Mouse (Mus musculus) heart, postnatal 25 days (tissue): ENCODE data around the gene Wdfy3. TPM values are rescaled to one million over a fixed set of nuclear protein-coding genes. Genes with fewer than 3 reads are reported as not detected.
"Not testable (repeated sequence)": the region's sequence is repeated elsewhere in the genome, so short reads cannot be mapped to it uniquely, and the experiment has no call there.

Experiments used
- DNase-seq: peaks from one replicate; pipeline ENCODE4 v3.0.0; 2022; ENCODE audit warnings: low spot score
- intact Hi-C: fragments of 180-260 bp; cut with DNase I; formaldehyde crosslinking; loops from one replicate; pipeline ENCODE4 v1.15.1; 2025
- total RNA-seq, 2 experiments: library from RNA; stranded (reverse); gene quantifications; 2 replicates each; pipeline ENCODE4 v1.2.3; 2021

Wdfy3 gene
- total RNA-seq: 10 to 100 TPM; 28.7 to 33.1 TPM

DNA sequence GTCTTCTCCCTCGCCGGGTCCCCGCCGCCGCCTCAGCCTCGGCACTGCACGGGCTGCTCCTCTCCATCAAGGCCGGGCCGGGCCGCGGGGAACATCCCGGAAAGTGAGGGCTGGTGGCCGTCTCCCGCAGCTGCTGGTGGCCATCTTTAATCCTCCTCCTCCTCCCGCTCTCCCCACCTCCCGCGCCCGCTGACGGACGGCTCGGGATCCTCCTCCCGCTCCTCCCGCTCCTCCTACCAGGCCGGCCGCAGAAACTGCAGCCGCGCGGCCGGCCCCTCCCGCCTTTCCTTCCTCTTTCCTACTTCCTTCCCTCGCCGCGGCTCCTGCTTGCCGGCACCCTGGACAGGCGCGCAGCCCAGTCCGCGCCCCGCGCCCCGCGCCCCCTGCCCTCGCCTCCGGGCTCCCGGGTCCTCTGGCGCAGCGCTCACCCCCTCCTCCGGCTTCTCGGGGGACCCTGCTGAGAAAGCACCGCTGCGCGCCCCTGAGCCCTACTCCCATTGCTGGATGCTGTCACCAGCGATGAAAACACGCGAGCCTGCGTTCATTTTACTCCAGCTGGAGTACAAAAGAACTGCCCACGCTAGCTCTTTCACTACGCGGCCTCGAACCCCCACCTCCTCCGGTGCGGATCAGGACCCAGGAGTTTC, at the start of gene Wdfy3:
Wdfy3 (minus strand) TSS at position 155 of the 647 bp plus-strand sequence.
- intact Hi-C loops: loop anchor here (5.0 to 10.0 kb wide), 2 partner anchors 68 to 305 kb away; partner anchors contain the start of gene Cds1
- DNase-seq: peak; percentile 86

DNA sequence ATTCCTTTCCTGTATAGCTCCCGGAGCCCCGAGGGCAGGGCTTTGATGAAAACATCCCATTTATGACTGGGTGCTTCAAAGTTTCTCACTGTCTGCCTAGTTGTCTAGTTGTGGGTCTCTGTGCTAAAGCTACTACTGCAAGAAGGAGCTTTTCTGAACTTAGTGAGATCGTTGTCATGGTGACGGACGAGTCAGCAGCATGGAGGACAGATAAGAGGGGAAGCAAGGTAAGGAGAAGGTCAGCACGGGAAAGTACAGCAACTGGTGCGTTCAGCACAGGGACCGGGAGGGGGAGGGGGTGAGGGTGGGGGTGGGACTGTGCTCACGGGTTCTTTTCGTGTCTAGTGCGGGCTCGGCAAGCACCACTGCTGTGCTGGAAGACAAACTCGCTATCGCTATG, 43.3 kb upstream of the Wdfy3 start:
- no peak for DNase-seq

DNA sequence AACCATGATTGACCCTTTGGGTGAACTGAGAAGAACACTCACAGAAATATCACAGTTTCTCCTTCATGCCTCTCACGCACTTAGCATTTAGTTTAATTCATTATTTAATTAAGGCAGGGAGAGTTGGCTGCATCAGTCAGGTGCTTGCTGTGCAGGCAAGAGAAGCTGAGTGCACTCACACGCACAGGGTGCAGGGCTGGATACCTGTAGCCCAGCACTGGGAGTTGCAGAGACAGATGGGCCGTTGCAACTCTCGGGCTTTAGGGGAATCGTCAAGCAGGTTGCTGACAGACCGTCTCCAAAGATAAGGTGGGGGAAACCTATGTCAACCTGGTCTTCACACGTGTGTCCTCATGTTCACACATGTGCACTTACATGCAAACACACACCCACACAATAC, 42.3 kb upstream of the Wdfy3 start:
- DNase-seq: no peak
- intact Hi-C loops: no loop called here

More for the DNA sequence above, 43.3 kb upstream of the Wdfy3 start:
- intact Hi-C loops: no loop called here

DNA sequence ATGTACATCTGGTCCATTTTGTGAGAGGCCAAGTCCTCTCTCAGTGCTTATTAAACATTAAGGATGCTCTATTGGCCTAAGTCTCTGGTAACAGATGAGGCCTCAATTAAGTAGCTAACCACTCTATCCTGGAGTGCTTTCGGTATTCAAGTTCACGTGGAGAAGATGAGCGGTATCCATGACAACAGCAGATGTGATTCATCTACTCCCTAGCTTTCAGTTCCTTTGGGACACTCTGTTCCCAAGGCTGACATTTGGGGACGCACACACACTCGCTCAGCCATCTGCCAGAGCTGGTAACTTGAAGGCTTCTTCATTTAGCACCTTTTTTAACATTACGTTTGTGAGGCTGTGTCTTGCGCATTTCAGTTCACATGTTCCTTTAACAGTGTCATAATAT, 40.3 kb upstream of the Wdfy3 start:
- DNase-seq: no peak
- intact Hi-C loops: no loop called here

DNA sequence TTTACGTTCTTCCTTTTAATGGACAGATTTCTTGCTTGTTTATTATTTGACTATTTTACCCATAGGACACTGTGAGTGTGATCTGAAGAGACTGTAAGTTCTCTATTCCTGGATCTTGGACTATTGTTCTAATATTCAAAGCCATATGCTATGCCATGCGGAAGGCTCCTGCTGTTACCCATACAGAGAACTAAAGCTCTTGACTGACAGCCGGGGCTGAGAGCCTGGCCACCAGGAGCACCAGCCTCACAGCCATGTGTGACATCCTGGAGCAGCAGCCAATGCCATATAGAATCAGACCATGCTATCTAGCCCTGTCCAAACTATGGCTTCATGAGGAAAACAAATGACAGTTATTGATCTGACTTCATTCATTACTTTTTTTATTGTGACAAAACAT, 36.2 kb upstream of the Wdfy3 start:
- no peak for DNase-seq
- intact Hi-C loops: no loop called here

DNA sequence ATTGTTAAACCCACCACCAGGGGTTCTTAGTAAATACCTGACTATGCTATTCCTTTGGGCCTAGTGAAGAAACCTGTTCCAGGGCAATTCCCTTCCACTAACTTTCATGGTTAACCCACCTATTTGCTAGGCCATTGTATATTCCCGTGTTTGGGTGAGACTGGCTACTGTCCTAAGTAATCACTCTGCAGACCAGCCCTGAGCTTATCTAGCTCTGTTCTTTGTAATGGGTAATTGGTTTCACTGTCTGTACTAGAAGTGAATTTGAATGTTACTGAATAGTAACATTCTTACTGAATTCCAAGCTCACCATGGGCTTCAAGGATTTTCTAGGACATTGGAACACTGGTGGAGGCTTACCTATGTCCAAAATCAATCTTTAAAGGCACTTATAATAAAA, 32.1 kb upstream of the Wdfy3 start:
- intact Hi-C loops, DNase-seq: not testable (repeated sequence)

DNA sequence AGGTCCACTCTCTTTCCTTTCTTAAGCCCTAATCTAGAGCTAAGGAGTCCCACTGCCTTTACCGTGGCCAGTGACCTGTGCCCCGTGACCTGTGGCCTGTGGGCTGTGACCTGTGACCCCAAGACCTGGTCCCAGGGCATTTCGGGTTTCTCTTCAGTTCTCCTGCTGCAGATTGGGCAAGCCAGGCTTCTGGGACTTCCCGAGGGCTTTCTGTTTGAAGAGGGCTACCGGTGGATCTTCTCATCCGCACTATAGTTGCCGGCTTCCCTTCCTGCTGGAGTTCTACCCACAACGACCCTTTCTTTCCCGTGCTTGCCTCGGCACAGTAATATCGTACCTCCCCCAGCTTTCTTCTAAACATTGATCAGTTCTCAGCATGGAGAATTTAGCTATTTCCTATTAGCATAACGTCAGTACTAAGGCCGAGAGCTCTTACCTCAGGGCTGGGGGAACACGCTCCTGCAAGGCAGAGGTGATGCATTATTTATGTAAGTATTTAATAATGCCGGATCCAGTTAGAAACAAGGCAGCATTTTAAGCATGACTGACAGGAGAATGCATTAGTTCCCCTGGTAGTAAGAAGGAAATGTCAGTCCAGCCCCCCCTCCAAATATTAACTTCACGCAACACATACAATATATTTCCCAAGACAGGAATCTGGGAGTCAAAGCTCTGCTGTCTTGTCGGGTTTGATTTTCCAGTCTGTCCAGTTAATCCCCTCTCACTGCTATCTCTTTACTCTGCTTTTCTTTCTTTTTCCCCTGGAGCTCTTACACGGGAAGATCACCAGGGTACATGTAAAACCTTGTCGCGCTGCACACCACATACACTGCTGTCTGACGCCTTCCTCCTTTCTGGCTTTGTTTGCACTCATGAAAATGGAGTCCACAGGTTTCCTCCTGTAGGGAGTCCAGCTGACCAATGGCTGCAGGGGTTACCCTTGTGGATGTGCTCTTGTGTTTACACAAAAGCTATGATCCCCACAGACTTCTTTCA, 30.8 kb upstream of the Wdfy3 start:
- no peak for DNase-seq
- intact Hi-C loops: no loop called here

DNA sequence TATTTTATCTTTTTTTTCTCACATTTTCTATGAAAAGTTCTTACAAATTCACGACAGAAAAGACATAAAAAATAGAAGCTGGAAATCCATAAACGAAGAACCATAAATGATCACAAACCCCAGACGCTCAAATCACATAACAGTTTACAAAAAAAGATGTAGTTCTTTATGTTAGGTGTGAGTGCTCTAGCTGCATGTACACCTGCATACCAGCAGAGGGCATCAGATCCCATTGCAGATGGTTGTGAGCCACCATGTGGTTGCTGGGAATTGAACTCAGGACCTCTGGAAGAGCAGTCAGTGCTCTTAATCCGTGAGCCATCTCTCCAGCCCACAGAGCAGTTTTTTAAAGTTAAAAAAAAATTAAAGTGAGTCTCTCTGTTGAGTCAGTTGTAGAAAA, 25.9 kb upstream of the Wdfy3 start:
- DNase-seq: no peak
- intact Hi-C loops: no loop called here

DNA sequence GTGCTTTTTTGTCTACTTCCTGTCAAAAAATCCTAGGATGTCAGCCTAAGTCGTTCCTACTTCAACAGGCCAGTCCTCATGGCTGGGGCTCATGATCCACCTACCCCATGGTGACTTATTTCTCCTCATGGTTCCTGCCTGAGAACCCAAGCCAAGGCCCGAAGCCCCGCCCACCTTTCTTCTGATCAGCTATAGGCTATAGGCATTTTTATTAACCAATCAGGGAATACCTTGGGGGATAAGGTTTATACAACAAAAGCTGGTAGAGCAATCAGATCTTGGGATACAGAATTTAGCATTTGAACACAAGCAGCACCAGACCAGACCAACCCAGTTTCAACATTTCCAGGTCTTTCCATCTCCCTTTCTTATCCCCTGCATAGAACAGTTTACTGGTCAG, 21.0 kb upstream of the Wdfy3 start:
- DNase-seq: no peak
- intact Hi-C loops: no loop called here

DNA sequence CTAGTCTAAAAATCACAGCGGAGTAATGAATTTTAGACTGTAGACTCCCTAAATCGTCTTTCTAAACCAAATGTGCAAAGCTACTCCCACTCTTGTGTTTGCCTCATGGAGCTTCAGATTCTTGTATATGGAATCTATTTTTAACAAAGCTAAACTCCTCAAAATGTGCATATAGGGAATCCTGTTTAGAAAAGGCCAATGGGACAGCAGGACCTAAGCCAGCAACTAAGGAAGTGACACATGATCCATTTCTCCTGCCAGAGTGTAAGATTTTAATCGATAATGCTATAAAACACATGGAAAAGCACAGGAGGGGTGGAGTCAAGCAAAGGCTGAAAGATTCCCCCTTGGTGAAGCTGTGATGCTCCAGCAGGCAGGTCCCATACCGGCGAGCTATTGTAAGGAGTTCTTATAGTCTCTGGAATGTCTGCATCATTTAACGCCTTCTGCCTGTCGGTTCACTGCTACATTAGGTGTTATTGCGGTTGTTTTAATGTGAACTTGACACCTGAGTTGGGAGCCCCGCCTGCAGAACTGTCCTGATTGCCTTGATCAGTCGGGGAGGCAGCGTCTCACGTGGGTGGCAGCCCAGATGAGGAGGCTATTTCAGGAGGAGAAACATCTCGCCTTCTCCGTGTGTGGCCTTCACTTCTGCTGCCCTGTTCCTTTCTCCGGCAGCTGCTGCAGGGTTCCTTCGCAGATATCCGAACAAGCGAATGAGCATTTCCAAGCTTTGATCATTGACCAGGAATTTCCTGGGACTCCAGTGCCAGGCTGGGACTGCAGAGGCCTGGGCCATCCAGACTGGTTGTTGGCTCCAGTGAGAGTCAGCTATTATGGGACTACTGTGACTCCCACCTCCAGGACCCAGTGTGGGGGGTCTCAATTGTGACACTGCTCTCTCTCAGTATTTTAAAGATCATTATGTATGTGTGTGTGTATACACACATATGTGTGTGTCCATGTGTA, 15.3 kb upstream of the Wdfy3 start:
- intact Hi-C loops: no loop called here
- no peak for DNase-seq

DNA sequence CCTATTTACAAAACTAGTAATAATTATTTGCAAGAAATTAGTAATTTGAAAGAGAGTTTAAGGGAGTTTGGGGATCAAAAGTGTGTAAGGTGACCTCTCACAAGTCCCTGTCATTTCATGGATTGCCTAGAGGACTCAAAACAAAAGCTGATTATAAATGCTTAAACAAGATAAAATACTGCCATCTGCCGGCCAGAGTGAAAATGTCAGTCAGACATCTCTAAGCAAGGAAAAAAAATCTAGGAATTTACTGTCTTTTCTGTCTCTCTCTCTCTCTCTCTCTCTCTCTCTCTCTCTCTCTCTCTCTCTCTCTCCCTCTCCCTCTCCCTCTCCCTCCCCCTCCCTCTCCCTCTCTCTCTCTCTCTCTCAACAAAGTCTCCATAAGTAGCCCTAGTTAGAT, 4.4 kb upstream of the Wdfy3 start:
- intact Hi-C loops: loop anchor here (1.0 to 10.0 kb wide), 3 partner anchors 72 to 309 kb away; partner anchors contain the start of gene Cds1
- no peak for DNase-seq

DNA sequence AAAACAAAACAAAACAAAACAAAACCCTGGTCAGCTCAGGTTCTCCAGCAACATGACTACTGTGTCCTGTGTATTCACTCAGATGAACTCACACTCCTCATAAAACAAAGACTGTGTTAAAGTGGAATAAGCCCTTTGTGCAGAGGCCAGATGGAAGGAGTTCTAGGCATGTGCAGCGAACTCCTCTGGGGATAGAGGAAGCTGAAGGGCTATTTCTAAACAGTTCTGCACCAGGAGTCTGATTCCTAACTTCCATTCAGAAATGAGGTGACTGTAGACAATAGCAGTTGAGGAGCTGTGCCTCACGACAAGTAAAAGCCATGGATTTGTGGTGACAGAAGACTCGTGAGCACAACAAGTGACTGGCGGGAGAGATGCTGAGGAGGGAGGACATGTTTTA, 2.3 kb upstream of the Wdfy3 start:
- no peak for DNase-seq
- intact Hi-C loops: loop anchor here (2.0 to 10.0 kb wide), 3 partner anchors 70 to 307 kb away; partner anchors contain the start of gene Cds1

DNA sequence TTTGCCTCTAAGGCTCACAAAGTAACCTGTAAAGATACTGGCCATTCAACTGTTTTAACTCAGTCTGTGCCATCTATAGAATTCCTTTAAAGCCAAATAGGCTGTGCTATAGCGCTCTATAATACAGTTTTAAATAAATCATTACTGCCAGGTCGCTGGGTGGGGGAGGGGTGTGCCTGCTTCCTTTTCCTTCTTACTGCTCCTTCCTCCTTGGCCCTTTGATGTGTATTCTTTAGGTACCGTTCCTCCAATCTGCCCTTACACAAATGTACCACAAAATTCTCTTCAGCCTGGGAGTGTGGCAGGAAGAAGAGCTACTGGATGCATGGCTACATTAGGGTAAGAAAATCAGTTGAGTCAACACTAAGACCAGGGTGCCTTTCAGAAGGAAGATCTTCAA, 1.5 kb upstream of the Wdfy3 start:
- no peak for DNase-seq
- intact Hi-C loops: loop anchor here (5.0 to 10.0 kb wide), 2 partner anchors 69 to 306 kb away; partner anchors contain the start of gene Cds1

DNA sequence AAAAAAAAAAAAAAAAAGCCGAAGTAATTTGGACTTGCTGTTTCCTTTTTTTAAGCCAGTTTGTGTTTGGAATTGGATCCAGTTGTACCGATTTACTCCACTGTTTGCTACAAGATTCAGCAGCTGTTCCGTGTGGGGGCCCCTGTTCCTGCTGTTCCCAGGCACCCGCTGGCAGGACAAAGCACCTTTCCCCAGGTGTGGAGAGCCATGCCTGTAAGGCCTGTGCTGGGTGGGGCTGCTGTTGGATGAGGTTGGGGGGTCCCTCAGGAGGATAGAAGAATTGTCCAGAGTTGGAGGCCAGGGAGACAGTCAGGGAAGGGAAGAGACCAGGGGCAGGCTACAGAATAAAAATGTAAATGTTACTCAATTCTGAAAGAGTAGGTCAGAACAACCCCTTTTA, 1.1 kb upstream of the Wdfy3 start:
- intact Hi-C loops: loop anchor here (5.0 to 10.0 kb wide), 2 partner anchors 68 to 306 kb away; partner anchors contain the start of gene Cds1
- DNase-seq: no peak

DNA sequence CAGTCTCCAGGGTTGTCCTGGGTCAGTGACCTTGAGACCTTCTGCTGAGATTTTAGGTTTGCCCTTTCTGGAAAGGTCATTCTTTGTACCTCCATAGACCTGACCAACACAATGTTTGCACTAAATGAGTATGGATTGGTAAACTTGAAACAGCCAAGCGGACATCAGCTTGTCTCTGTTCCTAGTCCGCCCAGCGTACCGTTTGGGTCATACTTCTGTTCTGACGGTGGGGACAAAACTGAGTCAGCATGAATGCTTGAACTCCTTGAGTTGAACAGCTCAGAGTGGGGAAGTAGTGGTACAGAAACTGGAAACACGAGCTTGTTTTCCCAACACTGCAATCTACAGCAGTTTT, 670 bp upstream of the Wdfy3 start:
- intact Hi-C loops: loop anchor here (5.0 to 10.0 kb wide), 2 partner anchors 68 to 306 kb away; partner anchors contain the start of gene Cds1
- DNase-seq: peak; percentile 23

DNA sequence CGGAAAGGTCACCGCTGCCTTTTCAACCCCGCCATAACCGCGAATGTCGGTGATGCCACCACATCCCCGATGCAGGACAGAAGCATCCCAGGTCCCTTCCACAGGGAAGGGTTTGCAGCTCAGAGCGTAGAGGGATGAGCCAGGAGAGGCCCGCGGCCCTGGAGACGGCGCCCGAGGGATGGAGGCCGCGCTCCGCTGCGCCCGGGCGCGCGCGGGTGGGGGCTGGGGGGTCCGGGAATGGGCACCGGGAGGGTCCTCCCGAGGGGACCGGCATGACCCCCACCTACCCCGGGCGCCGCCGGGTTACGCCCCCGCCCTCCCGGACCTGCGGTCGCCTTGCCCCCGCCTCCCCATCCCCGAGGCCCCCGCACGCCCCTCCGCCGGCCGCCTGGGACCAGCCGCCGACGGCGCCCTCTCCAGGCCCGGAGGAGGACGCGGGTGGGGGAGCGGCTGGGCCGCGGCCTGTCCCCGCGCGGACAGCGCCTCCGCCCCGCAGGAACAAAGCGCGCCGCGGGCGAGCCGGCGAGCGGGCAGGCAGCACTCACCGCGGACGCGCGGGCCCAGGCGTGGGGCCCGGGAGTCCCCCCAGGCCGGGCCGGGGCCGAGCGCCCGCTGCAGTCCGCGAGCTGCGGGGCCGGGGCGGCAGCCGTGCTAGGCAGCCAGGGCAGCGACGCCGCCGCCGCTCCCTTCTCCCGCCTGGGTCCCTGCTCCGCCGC, 512 bp downstream of the Wdfy3 start:
- DNase-seq: peak; percentile 29
- intact Hi-C loops: no loop called here

DNA sequence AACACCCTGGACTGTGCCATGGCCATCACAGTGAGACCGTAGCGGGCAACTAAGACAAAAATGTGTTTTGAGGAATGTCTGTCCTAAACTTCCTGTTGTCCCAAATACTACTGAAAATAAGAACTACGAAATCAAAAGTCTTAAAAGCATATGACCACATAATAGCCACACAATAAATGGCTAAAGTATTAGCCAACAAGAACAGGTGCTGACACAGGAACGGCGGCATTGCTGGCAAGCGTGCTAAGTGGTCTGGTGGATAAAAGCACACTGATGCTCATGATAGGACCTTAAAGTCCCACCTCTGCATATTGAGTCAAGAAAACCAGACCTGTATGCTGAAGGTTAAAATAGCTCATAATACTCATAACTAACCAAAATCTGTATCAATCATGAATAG, 3.3 kb downstream of the Wdfy3 start:
- intact Hi-C loops: no loop called here

DNA sequence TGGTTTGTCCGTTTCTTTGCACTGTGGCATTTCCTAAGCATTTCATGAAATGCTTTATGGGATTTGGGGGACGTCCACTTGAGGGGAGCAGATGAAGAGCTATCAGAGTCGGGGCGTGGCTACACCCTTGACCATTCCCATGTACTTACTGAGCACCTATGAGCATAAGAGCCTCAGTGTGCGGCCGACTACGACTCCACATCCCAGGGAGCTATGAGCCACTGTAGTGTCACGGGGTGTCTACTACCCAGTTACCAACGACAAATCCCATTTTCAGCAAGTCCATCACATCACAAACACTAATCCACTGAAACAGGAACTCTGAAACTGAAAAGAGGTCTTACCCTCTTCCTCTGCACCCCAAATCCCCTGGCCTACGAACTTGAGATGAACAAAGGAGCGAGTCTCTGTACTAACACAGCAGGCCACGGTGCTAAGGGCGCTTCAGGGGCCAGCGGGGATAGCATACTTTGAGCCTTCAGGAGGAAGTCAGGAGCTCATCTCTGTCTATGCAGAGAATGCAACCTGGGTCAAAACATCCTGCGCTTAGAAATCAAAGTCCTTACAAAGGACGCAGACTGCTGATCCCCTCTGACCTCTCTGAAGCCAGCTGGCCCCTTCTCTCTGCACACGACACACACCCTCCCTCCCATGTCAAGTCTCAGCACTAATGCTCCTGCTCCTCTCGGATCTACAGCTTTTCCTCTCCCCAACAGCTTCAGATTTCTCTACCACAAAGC, 6.5 kb downstream of the Wdfy3 start:
- no peak for DNase-seq
- intact Hi-C loops: no loop called here

More for the DNA sequence above, 3.3 kb downstream of the Wdfy3 start:
- DNase-seq: no peak
